Mouse (Mus musculus) small intestine, adult 10 weeks (tissue): ENCODE results near the gene Ntn1. TPM values are rescaled to one million over a fixed set of nuclear protein-coding genes. Genes with fewer than 3 reads are reported as not detected.

ENCODE experiments used
- polyA plus RNA-seq: library from polyadenylated mRNA; stranded (reverse); fragments of 350-450 nt; fragmentation: Illumina TruSeq; extraction: RNeasy Lipid Tissue Mini Kit (QIAGEN cat#74804); gene quantifications from one replicate; pipeline ENCODE4 v1.2.3, GENCODE M21; 2014; ENCODE audit warnings: low replicate concordance

Gene Ntn1
- polyA plus RNA-seq = 0.85 TPM

GRCm38 (mm10) chr11:68400727-68401219, at the start of gene Ntn1:
Gene Ntn1 (minus strand): TSS chr11:68400823.

GRCm38 (mm10) chr11:68431699-68432360, 31.2 kb upstream of the Ntn1 start, which contains the start of gene Pik3r5:
Gene Pik3r5 (plus strand): TSS chr11:68432121.

Other genes starting within 250 kb of the Ntn1 start
- gene Pik3r5, start 31.3 kb upstream of the Ntn1 start, polyA plus RNA-seq = 0.67 TPM
- not detected for gene Pik3r6, start 102.2 kb upstream of the Ntn1 start, polyA plus RNA-seq
- 0.59 TPM for gene Mfsd6l, start 155.4 kb upstream of the Ntn1 start, polyA plus RNA-seq
- gene Ccdc42, start 186.2 kb upstream of the Ntn1 start, polyA plus RNA-seq = not detected